Mouse (Mus musculus): Measurements from ENCODE around the gene Sbk3. TPM values are rescaled to one million over a fixed set of nuclear protein-coding genes. Genes with fewer than 3 reads are reported as not detected.
A peak's percentile ranks its signal among the peaks of the same experiment; 100 is the strongest.

Sbk3 gene
- polyA plus RNA-seq, 1 experiment: 0.34 TPM

- no peaks in the 10 kb centered on the region for H3K36me3 ChIP-seq (ENCODE audit: control insufficient read depth, insufficient read depth)
Measured at GRCm38 (mm10) chr7:5017352-5017751, 46.4 kb upstream of the Sbk3 start.

GRCm38 (mm10) chr7:5016920-5017319 is 46.0 kb upstream of the Sbk3 start:
- Histone ChIP-seq H3K4me3 (no peak overlapping the region), H3K36me3 (ENCODE audit: control insufficient read depth, insufficient read depth) (no peaks in the 10 kb centered on the region), H3K4me2 (ENCODE audit: low read depth) (no peak overlapping the region), H3ac (ENCODE audit: control insufficient read depth, insufficient read length) (no peak overlapping the region), H3K27me3 (ENCODE audit: control insufficient read depth, insufficient read depth, insufficient read length) (no peaks in the 10 kb centered on the region), H3K79me2 (ENCODE audit: control insufficient read depth, insufficient read depth) (peaks cover 37% of the 10 kb centered on the region)
- TF ChIP-seq E2F4 (IDR thresholded peaks at IDR 0.05; ENCODE audit: insufficient read depth) (no peak), USF1 (IDR thresholded peaks at IDR 0.05; ENCODE audit: low read depth) (no peak), POLR2A (IDR thresholded peaks at IDR 0.05; ENCODE audit: insufficient read length, low read depth) (no peak), POLR2AphosphoS2 (IDR thresholded peaks at IDR 0.05; ENCODE audit: insufficient read length, low read depth) (no peak), MAX (IDR thresholded peaks at IDR 0.05; ENCODE audit: low read depth) (no peak), MYOG (IDR thresholded peaks at IDR 0.05; ENCODE audit: control insufficient read depth in 1 of 3, insufficient read depth in 1 of 3, insufficient read length in 2 of 3, low read depth in 2 of 3) (no peak)

More at GRCm38 (mm10) chr7:5017352-5017751, 46.4 kb upstream of the Sbk3 start:
- no peak overlapping the region for H3ac ChIP-seq (ENCODE audit: control insufficient read depth, insufficient read length)
- TF ChIP-seq REST (IDR thresholded peaks at IDR 0.05; ENCODE audit: insufficient read depth, insufficient read length) (no peak), MYOD1 (IDR thresholded peaks at IDR 0.05; ENCODE audit: control insufficient read depth in 1 of 3, insufficient read length in 2 of 3, low read depth in 2 of 3) (no peak), MAX (IDR thresholded peaks at IDR 0.05; ENCODE audit: low read depth) (no peak), MYOG (IDR thresholded peaks at IDR 0.05; ENCODE audit: control insufficient read depth in 1 of 3, insufficient read depth in 1 of 3, insufficient read length in 2 of 3, low read depth in 2 of 3) (no peak), POLR2AphosphoS2 (IDR thresholded peaks at IDR 0.05; ENCODE audit: insufficient read length, low read depth) (no peak), TCF12 (IDR thresholded peaks at IDR 0.05; ENCODE audit: insufficient read depth, poor library complexity, severe bottlenecking) (no peak), E2F4 (IDR thresholded peaks at IDR 0.05; ENCODE audit: insufficient read depth) (no peak), TCF3 (IDR thresholded peaks at IDR 0.05; ENCODE audit: insufficient read length, low read depth) (no peak), SRF (IDR thresholded peaks at IDR 0.05; ENCODE audit: control insufficient read depth, insufficient read length, low read depth) (no peak), CEBPB (IDR thresholded peaks at IDR 0.05; ENCODE audit: insufficient read depth, poor library complexity, severe bottlenecking) (no peak), USF1 (IDR thresholded peaks at IDR 0.05; ENCODE audit: low read depth) (no peak), POLR2A (IDR thresholded peaks at IDR 0.05; ENCODE audit: insufficient read length, low read depth) (no peak)
- no peak overlapping the region for H3K4me3 ChIP-seq
- peaks cover 41% of the 10 kb centered on the region for H3K79me2 ChIP-seq (ENCODE audit: control insufficient read depth, insufficient read depth)
- no peak overlapping the region for H3K4me2 ChIP-seq (ENCODE audit: low read depth)
- H3K27me3 ChIP-seq (ENCODE audit: control insufficient read depth, insufficient read depth, insufficient read length): no peaks in the 10 kb centered on the region

DNA sequence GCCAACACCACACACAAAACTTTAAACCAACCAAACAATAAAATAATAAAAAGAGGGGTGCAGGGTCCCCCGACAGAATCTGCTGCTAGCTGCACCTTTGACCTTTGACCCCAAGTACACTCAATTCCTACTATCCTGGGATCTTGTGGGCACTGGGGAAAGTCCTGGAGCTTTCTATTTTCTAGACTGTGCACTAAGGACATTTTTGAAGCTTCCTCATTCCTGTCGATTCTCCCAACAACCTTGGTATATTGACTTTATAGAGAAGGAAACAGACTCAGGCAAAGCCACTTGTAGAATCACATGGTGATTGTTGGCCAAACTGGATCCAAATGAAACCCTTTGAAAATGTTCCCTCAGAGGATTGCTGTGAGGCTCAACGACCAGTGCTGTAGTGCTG is 45.1 kb upstream of the Sbk3 start:
- H3K4me3 ChIP-seq: peak overlapping the region; percentile 74
- peaks cover 28% of the 10 kb centered on the region for H3K79me2 ChIP-seq (ENCODE audit: control insufficient read depth, insufficient read depth)
- no peaks in the 10 kb centered on the region for H3K27me3 ChIP-seq (ENCODE audit: control insufficient read depth, insufficient read depth, insufficient read length)
- peak overlapping the region; percentile 66 for H3ac ChIP-seq (ENCODE audit: control insufficient read depth, insufficient read length)
- H3K4me2 ChIP-seq (ENCODE audit: low read depth): peak overlapping the region; percentile 95
- TF ChIP-seq MAX (IDR thresholded peaks at IDR 0.05; ENCODE audit: low read depth): no peak
- TF ChIP-seq SRF (IDR thresholded peaks at IDR 0.05; ENCODE audit: control insufficient read depth, insufficient read length, low read depth): no peak
- no peak for TF ChIP-seq TCF3 (IDR thresholded peaks at IDR 0.05; ENCODE audit: insufficient read length, low read depth)
- no peak for TF ChIP-seq E2F4 (IDR thresholded peaks at IDR 0.05; ENCODE audit: insufficient read depth)
- no peak for TF ChIP-seq TCF12 (IDR thresholded peaks at IDR 0.05; ENCODE audit: insufficient read depth, poor library complexity, severe bottlenecking)
- no peak for TF ChIP-seq POLR2A (IDR thresholded peaks at IDR 0.05; ENCODE audit: insufficient read length, low read depth)
- TF ChIP-seq CEBPB (IDR thresholded peaks at IDR 0.05; ENCODE audit: insufficient read depth, poor library complexity, severe bottlenecking): no peak
- TF ChIP-seq MYOD1 (IDR thresholded peaks at IDR 0.05; ENCODE audit: control insufficient read depth in 1 of 3, insufficient read length in 2 of 3, low read depth in 2 of 3): no peak
- peaks cover 6% of the 10 kb centered on the region for H3K36me3 ChIP-seq (ENCODE audit: control insufficient read depth, insufficient read depth)

- TF ChIP-seq TCF3 (IDR thresholded peaks at IDR 0.05; ENCODE audit: insufficient read length, low read depth): no peak
- TF ChIP-seq SRF (IDR thresholded peaks at IDR 0.05; ENCODE audit: control insufficient read depth, insufficient read length, low read depth): no peak
- TF ChIP-seq MYOG (IDR thresholded peaks at IDR 0.05; ENCODE audit: control insufficient read depth in 1 of 3, insufficient read depth in 1 of 3, insufficient read length in 2 of 3, low read depth in 2 of 3): peak in 1 of 3 experiments; percentile 15
- TF ChIP-seq POLR2A (IDR thresholded peaks at IDR 0.05; ENCODE audit: insufficient read length, low read depth): peak; percentile 38
- TF ChIP-seq MYOD1 (IDR thresholded peaks at IDR 0.05; ENCODE audit: control insufficient read depth in 1 of 3, insufficient read length in 2 of 3, low read depth in 2 of 3): peak in 1 of 3 experiments; percentile 3
- no peak for TF ChIP-seq TCF12 (IDR thresholded peaks at IDR 0.05; ENCODE audit: insufficient read depth, poor library complexity, severe bottlenecking)
Measured at GRCm38 (mm10) chr7:5015118-5016001, 44.4 kb upstream of the Sbk3 start, which contains the start of gene Gm44973. Gene Gm44973 (plus strand): TSS chr7:5015496.

More at GRCm38 (mm10) chr7:5015118-5016001, 44.4 kb upstream of the Sbk3 start, which contains the start of gene Gm44973:
- peaks cover 6% of the 10 kb centered on the region for H3K36me3 ChIP-seq (ENCODE audit: control insufficient read depth, insufficient read depth)
- H3K79me2 ChIP-seq (ENCODE audit: control insufficient read depth, insufficient read depth): peaks cover 22% of the 10 kb centered on the region
- H3K4me3 ChIP-seq: peak within 1 kb of the TSS; percentile 74
- peak within 1 kb of the TSS; percentile 66 for H3ac ChIP-seq (ENCODE audit: control insufficient read depth, insufficient read length)
- H3K27me3 ChIP-seq (ENCODE audit: control insufficient read depth, insufficient read depth, insufficient read length): no peaks in the 10 kb centered on the region
- H3K4me2 ChIP-seq (ENCODE audit: low read depth): peak within 1 kb of the TSS; percentile 95
